Mouse (Mus musculus) v-Abl transformed pro-B cells (cell line): Measurements from ENCODE around the gene Vmn2r83.
"Not testable (repeated sequence)": the region's sequence is repeated elsewhere in the genome, so short reads cannot be mapped to it uniquely, and the experiment has no call there.

Source experiments
- in situ Hi-C, 2 experiments: fragments of 400-800 bp; cut with MboI; formaldehyde crosslinking; loops; one replicate each; pipeline ENCODE4 v1.15.1; 2025; ENCODE audit not compliant: unreplicated experiment in 2 of 2

The Vmn2r83 gene

DNA sequence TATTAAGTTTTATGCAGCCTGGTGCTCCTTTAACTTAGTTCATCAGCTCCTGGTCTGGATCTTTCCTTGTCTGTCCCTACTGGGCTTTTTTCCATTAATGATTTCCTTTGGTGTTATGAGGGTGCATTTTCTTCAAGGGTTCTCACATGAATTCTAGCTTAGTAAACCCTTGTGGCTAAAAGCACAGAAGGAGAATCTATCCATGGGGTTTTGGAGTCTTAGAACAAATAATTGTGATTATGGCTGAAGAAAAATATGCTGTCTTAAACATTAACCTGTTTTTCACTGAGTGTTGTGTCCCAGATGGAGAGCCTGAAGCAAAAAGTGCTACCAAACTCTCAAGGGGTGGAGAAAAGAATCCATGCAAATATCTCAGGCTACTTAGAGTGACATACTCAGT, at the start of gene Vmn2r83:
Gene Vmn2r83 (plus strand): TSS at position 301 of the 400 bp plus-strand sequence.
- in situ Hi-C loops, result no loop called here

DNA sequence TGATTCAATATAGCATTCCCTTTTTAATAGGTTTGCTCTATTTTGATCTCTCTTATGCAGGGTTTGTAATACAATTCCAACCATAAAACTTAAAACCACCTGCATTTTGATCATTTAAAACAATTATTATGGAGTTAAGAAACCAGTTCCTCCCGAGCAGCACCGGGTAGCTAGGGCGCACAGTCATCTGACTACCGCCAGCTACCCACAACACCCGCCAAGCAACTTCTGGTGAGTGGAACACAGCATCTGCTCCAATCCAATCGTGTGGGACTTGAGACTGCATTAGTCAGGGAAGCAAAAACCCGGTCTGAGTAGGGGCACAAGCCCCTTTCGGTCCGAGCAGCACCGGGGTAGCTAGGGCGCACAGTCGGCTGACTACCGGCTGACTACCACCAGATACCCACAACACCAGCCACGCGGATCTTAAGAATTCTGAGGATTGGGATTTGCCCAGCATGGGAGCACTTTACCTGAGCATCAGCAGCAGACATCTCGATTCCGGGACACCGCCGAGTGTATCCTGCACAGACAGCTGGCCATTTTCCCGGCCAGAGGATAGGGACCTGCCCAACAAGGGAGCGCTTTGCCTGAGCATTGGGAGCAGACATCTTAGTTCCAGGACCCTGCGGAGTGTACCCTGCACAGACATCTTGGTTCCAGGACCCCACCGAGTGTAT, 33.2 kb upstream of the Vmn2r83 start:
- in situ Hi-C loops, result not testable (repeated sequence)

- in situ Hi-C loops, result no loop called here
These were observed 27.4 kb downstream of the Vmn2r83 start for GRCm38 (mm10) chr10:79495886-79496285.

GRCm38 (mm10) chr10:79496701-79497288, 28.3 kb downstream of the Vmn2r83 start:
- in situ Hi-C loops, result no loop called here

DNA sequence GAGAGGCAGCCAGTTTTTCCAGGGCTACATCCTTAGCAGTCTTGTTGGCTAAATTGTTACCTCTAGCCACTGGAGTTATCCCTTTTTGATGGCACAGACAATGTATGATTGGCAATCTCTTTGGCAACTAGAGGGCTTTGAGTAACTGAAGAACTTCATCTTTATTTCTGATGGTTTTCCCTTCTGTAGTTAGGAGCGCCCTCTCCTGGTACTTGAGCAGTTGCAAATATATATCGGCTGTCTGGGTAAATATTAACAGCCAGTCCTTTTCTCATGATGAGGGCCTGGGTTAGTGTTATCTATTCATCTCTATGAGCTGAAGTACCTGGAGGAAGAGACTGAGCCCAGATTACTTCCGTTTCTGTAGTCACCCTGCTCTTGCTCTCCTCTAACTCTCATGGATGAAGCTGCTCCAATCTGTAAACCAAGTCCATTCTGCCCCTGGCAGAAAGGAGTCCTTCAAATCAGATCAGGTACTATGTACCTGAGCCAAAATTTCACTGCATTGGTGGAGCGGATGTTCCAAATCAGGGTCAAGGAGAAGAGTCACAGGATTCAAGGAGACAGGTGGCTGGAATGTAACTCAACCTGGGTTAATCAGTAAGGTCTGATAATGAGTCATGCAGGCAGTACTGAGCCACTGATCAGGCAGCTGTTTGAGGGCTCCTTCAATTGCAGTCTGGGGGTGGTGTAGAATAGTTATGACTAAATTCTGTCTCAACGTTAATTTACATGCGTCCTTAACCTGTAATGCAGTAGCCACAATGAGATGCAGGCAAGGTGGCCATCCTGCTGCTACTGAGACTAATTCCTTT, 34.5 kb downstream of the Vmn2r83 start:
- in situ Hi-C loops, result loop anchor here (5.0 to 10.0 kb wide), 2 partner anchors 746 to 748 kb away; partner anchors contain the start of gene Ccdc105 (in 1 of the 2)

- in situ Hi-C loops, result loop anchor here in 1 of 2 experiments (10.0 kb wide), 1 partner anchor 752 kb away; the partner anchor contains the start of gene Ccdc105
These were observed 38.2 kb downstream of the Vmn2r83 start for GRCm38 (mm10) chr10:79506709-79507108.

GRCm38 (mm10) chr10:79524433-79524832, 55.9 kb downstream of the Vmn2r83 start:
- in situ Hi-C loops, result no loop called here

DNA sequence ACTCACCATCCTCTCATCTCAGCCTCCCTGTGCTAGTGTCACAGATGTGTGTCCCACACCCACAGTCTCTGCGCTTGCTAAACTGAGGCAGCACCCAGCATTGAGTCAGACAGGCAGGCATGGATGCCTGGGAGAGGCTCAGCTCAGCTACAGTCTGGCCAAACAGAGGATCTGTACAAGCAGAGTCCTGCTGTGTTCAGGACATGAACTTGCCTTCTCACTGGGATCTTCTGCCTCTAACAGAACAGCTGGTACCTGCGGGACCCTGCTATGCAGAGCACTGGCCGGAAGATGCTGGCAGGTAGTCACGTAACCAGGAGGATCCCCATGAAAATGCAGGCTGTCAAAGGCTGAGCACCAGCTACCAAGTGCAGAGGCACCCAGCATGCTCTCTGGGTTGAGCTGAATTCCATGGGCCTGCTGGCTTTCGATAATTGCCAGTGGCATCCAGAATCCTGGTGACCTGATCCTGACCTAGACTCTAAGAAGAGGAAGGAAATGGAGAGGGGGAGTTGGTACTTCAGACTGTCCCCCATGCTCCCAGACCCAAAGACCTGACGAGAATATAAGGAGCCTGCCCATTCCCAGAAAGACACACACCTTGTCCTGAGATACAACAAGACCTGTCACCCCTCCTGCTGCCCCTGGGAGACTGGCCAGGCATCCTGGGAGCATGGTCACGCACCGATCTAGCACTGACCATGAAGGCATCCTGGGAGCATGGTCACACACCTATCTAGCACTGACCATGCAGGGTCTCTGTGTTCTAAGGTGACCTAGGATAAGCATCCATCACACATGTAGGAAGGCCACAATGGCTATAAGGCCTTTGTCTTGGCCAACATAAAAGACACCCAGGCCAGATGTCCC, 57.2 kb downstream of the Vmn2r83 start:
- in situ Hi-C loops, result no loop called here

GRCm38 (mm10) chr10:79526661-79527452, 58.3 kb downstream of the Vmn2r83 start:
- in situ Hi-C loops, result no loop called here

- in situ Hi-C loops, result no loop called here
These were observed 58.9 kb downstream of the Vmn2r83 start for GRCm38 (mm10) chr10:79527453-79527845.

GRCm38 (mm10) chr10:79528081-79528480, 59.5 kb downstream of the Vmn2r83 start:
- in situ Hi-C loops, result no loop called here

- in situ Hi-C loops, result no loop called here
These were observed 61.7 kb downstream of the Vmn2r83 start for GRCm38 (mm10) chr10:79530241-79530640.

- in situ Hi-C loops, result no loop called here
These were observed 62.2 kb downstream of the Vmn2r83 start for GRCm38 (mm10) chr10:79530721-79531120.

GRCm38 (mm10) chr10:79531593-79531992, 63.1 kb downstream of the Vmn2r83 start:
- in situ Hi-C loops, result no loop called here

DNA sequence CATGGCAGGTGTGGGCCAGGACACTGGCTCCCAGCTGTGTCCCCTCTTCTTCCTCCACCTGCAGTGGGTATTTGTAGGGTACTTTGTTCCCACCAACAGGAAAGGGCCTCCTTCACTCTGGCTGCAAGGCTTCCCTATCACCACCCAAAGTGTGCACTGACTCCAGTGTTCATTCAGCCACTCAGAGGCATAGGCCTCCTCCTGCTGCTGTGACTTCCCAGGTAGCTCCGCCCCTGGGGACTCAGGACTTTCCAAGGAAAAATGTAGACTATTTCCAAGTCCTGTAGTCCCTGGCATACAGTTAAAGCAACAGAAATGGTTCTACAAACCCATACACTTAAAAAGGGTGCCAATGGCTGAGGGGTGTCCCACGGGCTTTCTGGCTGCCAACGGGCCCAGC, 64.1 kb downstream of the Vmn2r83 start:
- in situ Hi-C loops, result no loop called here

- in situ Hi-C loops, result no loop called here
These were observed 64.8 kb downstream of the Vmn2r83 start, which contains the start of gene Plpp2 for GRCm38 (mm10) chr10:79533126-79533911. Gene Plpp2 (minus strand): TSS chr10:79533796.

- in situ Hi-C loops, result no loop called here
These were observed 65.9 kb downstream of the Vmn2r83 start for GRCm38 (mm10) chr10:79534426-79534825.

DNA sequence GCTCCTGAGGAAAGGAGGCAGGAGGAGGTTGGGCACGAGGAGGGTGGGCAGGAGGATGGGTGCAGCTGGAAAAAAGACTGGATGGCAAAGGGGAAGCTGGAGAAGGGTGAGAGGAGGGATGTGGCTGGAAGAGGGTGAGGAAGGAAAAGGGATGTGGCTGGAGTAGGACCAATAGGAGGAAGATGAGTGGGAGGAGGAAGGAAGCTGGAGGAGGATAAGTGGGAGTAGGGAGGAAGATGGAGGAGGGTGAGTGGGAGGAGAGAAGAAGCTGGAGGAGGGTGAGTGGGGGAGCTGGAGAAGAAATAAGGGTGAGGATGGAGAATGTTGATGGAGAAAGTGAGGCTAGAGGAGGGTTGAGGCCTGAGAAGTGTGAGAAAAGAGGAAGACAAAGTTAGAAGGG, 66.9 kb downstream of the Vmn2r83 start:
- in situ Hi-C loops, result no loop called here
